Mouse (Mus musculus) left cerebral cortex, postnatal 14 days (tissue): Measurements from ENCODE around the gene Vil1. TPM values are rescaled to one million over a fixed set of nuclear protein-coding genes. Genes with fewer than 3 reads are reported as not detected.

Experiments used
- DNase-seq, 2 experiments: peaks; one replicate each; pipeline ENCODE4 v3.0.0; 2021 to 2022; ENCODE audit warnings: low spot score in 2 of 2, mixed read lengths in 1 of 2
- intact Hi-C: fragments of 180-260 bp; cut with DNase I; formaldehyde crosslinking; loops from one replicate; pipeline ENCODE4 v1.15.1; 2025
- total RNA-seq, 2 experiments: library from RNA; stranded (reverse); gene quantifications; 2 replicates each; pipeline ENCODE4 v1.2.3; 2021

The Vil1 gene
- total RNA-seq, 2 experiments from 2014 or later, result 0.64 to 1.1 TPM

GRCm38 (mm10) chr1:74397919-74398451, 11.2 kb upstream of the Vil1 start:
- peak; percentile 69 to 77 for DNase-seq
- intact Hi-C loops, result no loop called here

- no peak for DNase-seq
- intact Hi-C loops, result no loop called here
Measured at GRCm38 (mm10) chr1:74400531-74400930, 8.6 kb upstream of the Vil1 start.

DNA sequence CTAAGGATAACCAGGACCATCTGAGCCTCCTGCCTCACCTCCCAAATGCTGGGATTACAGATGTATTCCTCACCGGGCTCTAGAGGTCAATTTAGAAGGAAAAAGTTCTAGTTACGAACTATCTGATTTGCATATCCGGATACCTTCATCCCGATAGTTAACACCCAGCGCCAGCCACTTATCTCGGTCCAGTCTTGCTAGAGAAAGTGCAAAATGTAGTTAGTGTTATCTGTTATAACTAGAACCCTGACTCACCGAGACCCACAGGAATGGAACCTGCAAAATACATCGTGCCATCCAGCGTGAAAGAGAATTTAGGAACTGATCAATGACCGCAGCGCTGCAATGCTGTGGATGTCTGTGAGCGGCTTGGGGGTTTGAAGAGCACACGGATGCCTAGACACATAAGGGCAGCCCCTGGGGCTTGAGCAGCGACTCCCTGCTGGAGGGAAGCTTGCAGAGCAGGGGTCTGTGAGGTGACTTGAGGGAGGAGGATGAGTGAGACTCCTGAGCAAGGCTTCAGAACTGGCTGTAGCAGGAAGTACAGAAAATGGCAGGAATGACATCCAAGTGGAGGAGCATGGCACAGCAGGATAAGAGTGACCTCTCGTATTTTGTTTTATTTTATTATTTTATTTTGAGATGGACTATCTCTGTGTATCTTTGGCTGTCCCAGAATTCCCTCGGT, 8.0 kb upstream of the Vil1 start:
- intact Hi-C loops, result no loop called here
- no peak for DNase-seq

DNA sequence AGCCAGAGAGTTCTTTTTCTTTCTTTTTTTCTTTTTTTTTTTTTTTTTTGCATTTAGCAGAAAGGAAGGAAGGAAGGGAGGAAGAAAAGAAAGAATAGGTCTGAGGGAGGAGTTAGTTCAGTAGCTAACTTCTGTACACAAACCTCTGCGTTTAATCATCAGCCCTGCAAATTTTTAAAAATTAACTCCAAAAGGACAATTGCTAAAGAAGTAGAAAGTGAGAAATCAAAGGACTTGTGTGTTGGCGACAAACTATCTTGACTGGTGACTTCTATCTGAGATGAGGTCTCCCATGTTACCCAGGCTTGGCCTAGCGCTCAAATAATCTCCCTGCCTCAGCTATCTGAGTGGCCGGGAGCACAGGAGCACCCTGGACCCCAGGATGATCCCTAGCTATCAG, 5.0 kb upstream of the Vil1 start:
- intact Hi-C loops, result no loop called here
- no peak for DNase-seq

DNA sequence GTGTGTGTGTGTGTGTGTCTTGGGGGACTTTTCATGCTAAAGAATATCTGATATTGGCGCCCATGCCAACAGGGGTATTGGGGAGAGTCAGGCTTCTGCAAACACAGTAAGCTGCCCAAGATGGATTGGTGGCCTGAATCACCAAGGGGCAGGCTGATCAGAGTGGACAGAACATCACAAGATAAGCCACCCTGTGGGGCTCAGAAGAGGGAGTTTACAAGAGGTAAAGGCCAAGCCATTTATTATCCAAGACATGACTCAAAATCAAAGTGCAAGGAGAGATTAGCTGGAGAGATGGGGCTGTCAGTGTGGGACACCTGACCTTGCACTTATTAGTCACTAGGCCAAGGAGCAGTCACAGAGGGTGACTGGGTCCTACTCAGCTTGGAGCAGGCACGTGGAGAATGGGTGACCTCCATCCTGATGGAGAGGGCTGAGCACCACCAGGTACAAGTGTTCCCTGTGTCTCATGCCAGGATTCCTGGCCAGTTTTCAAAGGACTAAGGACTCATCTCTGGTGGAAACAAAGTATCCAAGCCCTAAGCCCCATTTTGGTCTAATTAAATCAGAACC, 2.7 kb downstream of the Vil1 start:
- intact Hi-C loops, result no loop called here
- no peak for DNase-seq

DNA sequence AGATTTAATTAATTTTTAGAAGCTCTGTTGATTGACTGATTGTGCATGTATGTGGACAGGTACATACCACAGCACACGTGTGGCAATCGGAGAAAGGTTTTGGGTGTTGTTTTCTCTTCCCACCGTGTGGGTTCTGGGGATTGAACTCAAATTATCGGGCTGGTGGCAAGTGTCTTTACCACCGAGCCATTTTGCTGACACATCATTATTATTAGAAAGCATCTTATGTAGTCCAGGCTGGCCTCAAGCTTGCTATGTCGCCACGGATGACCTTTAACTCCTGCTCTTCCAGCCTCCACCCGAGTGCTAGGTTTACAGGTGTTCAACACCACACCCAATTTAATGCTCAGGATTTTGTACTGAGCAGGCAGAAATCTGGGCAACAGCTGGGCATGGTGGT, 3.5 kb downstream of the Vil1 start:
- no peak for DNase-seq
- intact Hi-C loops, result no loop called here

DNA sequence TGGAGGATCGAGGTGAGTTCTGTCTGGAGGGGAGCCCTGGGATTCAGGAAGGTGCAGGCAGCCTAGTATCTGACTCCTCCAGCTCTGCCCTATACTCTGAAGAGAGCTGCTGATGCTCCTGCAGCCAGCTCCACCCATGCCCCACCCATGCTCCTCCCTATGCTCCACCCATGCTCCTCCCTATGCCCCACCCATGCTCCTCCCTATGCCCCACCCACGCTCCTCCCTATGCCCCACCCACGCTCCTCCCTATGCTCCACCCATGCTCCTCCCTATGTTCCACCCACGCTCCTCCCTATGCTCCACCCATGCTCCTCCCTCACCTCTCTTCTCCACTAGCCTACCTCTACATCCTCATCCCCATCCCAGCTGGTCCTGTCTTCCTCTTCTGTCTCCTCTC, 6.0 kb downstream of the Vil1 start:
- no peak for DNase-seq
- intact Hi-C loops, result no loop called here

- no peak for DNase-seq
- intact Hi-C loops, result no loop called here
Measured at GRCm38 (mm10) chr1:74418747-74419439, 9.7 kb downstream of the Vil1 start.

DNA sequence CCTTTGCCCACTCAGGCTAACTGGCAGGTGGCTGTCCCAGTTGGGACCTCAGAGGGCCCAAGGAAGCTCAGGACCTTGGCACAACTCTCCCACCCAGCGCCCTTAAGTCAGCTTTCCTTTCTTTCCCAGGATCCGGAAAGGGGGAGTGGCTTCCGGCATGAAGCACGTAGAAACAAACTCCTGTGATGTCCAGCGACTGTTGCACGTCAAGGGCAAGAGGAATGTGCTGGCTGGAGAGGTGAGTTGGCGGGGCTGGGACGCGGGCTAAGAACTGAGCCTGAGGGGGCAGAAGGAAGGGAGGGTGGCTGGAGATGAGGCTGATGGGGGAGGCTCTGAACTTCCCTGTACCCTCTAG, 10.2 kb downstream of the Vil1 start:
- intact Hi-C loops, result no loop called here

DNA sequence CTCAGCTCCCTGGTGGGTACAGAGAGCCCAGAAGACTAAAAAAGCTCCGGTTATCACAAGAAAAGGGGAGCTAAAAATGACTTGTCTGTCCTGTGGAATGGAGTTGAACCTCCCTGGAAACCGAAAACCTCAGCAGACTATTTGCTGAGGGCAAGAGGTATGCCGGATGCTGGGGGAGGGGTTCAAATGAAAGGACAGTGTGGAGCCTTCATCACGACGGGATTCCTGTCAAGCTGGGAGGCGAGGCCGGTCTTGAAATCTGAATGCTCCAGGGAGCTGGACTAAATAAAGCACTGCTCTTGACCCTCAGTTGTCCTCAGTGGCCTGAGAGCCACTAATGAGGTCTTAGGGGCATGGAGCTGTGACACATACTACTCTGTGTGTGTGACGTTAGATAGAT, 14.0 kb downstream of the Vil1 start:
- intact Hi-C loops, result no loop called here
- no peak for DNase-seq

More for the DNA sequence above, 10.2 kb downstream of the Vil1 start:
- DNase-seq, result no peak

DNA sequence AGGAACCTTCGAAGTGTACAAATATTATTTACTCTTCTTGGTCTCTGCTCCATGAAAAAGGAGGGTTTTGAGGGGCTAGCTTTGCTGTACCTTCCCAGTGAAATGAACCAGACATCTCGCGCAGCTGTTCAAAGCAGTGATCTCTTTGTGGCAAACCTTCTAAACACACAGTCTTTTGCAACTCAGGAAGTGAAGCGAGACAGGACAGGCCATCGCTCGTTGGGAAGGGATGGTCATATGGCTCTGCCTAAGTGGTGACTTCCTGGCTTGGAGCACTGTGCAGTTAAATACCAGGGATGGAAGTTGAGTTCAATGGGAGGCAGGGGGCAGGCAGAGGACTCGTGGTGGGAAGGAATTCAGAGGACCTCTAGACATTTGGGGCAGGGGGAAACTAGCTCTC, 16.7 kb downstream of the Vil1 start:
- DNase-seq, result no peak
- intact Hi-C loops, result no loop called here

- DNase-seq, result no peak
- intact Hi-C loops, result no loop called here
Measured at GRCm38 (mm10) chr1:74433220-74433619, 24.0 kb downstream of the Vil1 start.

- intact Hi-C loops, result no loop called here
Measured at GRCm38 (mm10) chr1:74434596-74434995, 25.4 kb downstream of the Vil1 start.

DNA sequence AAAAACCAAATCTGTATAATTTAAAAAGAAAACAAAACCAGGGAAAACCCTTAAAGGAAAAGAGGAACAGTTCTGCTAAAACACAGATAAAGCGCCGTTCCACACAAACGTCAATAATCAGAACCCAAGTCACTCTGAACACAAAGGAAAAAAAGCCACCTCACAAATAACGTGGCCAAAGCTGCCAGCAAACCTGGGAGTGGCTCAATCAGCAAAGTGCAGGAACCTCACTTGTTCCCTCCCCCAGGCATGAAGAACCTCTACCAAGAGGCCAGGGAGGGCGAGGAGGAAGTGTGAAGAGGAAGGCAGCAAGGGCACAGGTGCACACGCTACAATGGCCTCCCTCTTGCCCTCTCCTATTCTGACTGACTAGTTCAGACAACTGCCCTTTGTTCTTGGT, 26.4 kb downstream of the Vil1 start:
- DNase-seq, result no peak
- intact Hi-C loops, result no loop called here

More at GRCm38 (mm10) chr1:74434596-74434995, 25.4 kb downstream of the Vil1 start:
- DNase-seq, result no peak

DNA sequence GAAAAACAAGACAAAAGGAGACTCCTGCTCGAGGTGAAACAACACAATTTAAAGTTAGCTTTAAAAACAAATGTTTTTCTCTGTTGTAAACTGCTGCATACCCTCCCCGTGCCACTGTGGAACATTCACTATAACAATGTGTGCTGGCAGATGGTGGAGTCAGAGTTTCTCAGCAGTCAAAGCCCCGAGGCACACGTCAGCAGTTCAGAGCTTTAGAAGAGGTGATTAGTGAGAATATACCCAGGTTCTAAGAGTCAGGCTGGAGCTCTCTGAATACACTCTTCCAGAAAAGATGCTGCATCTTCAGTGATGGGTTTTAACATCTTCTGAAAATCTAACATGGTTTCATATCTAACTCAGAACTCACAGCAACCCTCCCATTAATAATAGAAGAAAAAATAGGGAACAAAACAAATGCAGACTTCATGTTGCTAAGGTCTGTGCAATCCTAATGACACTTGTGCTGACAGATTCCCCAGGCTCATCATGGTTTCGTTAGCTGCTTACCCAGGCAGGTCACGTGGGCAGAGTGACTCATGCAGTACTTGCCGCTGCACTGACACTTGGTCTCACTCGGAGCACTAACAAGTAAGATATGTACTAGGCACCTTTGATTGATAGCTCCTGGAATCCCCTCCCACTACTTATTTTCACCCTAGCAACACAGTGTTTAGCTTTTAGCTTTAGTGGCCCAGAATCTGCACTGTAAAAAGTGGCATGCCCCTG, 28.7 kb downstream of the Vil1 start:
- DNase-seq, result peak in 1 of 2 experiments; percentile 32
- intact Hi-C loops, result no loop called here

DNA sequence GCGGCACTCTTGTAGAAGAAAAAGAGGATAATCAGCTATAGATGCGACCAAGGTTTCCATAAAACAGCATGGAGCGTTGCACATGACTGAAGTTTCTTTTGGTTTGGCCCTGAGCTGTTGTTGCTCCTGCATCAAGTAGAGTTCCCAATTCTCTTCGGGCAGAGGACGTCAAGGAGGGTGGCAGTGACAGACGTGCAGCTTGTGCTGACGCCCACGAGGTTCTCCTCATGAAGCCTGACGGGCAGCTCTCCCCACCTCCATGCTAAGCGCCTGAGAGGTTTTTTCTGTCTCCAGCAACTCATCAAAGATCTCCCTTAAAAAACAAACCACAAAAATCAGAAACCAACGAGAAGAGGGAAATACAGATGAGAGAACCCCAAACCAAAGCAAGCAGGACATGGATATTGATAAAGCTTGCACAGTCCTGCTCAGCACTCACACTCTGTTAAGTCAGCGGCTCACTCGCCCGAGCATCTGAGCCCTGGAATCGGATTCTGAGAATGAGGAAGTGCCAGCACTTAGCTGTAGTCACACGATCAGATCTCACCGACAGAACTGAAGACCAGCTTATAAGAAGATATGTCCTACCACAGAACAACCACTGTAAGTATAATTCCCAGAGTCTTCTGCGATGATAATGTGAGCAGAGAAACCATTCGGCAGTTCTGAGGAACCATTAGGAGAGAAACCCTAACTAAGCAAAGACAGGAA, 30.1 kb downstream of the Vil1 start:
- DNase-seq, result no peak
- intact Hi-C loops, result no loop called here

DNA sequence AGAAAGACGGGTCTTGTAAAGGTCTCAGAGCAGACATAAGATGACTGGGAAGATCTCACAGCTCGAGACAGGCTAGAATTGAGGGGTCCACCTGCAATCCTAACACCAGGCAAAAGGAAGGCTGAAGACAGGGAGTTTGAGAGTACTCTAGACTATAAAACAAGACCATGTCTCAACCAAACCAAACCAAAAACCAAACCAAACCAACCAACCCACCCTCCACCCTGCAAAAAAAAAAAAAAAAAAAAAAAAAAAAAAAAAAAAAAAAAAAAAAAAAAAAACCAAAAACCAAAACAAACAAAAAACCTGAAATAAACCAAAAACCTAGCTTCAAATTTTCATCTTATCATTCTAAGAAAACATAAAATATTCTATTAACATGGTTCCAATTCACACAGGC, 35.4 kb downstream of the Vil1 start:
- DNase-seq, result no peak
- intact Hi-C loops, result no loop called here

DNA sequence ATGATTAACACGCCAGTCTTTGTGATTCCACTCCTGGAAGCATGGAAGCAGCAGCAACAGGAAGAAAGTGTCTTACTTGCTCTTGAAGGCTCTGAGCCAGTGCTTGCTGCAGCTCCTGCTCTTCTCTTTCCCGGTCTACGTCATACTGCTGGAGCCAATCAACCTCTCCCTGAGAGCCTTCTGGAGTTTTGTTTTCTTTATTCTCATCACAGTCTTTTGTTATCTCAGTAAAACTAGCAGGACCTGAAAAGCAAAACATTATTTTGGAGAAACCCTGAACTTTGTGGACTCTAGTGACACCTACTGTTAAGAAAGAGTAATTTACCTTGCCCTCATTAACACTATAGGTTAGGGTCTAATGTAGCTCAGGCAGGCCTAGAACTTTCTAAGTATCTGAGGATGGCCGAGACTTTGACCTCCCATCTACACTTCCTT, 43.5 kb downstream of the Vil1 start:
- DNase-seq, result peak in 1 of 2 experiments; percentile 64
- intact Hi-C loops, result loop anchor here (5.0 kb wide), 2 partner anchors 60 to 165 kb away; partner anchors contain the start of gene Ctdsp1

DNA sequence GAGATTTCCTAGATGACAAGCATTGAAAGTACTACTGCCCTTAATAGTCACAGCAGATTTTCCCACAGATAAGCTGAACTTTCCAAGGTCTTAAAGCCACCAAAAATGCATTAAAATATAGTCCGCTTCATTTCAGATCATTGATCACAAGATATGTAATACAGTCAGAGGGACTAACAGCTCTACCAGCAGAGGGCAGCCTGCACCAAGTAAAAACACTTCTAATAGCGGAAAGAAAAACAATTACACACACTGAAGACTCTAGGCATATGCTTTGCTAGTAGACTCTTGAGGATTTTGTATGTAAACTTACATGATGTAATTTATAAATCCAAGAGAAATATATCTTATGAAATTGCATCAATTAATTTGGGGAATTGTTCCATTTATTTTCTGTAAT, 51.1 kb downstream of the Vil1 start:
- intact Hi-C loops, result no loop called here
- peak; percentile 44 to 72 for DNase-seq
